Mouse (Mus musculus): ENCODE results near the gene Jph4. TPM values are rescaled to one million over a fixed set of nuclear protein-coding genes. Genes with fewer than 3 reads are reported as not detected.

Jph4 gene
- polyA plus RNA-seq, 2 experiments = 2.5 to 10.4 TPM

DNA sequence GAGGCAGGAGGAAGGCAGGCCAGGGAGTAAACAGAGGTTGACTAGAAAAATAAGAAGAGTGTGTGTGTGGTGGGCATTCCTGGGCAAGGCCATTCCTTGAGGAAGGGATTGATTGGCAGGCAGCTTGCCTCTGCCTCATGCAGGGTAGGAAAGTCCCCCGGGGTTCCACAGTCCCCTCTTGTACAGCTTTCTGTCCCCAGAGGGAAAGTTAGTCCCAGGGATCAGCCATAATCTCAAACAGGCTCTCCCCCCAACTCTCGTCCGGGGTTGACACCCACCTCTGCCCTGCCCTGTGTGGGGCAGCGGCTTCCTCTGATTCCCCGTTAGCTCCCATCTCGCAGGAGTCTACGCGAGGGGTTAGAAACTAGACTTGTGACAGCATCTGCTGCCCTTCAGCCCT lies 9.7 kb downstream of the Jph4 start:
- Histone ChIP-seq H3K9me3 (ENCODE audit: control insufficient read depth, low read length) (no peaks in the 10 kb centered on the region), H3K36me3 (ENCODE audit: control insufficient read depth, insufficient read depth, low read length) (no peaks in the 10 kb centered on the region), H3K27ac (replicated peaks; ENCODE audit: low read depth, low read length) (no peak overlapping the region), H3K4me3 (replicated peaks; ENCODE audit: low read length) (no peak overlapping the region), H3K9ac (ENCODE audit: low read depth, low read length, severe bottlenecking) (no peak overlapping the region), H3K27me3 (ENCODE audit: control insufficient read depth, insufficient read depth, low read length) (no peaks in the 10 kb centered on the region), H3K4me2 (replicated peaks; ENCODE audit: low read depth, low read length, severe bottlenecking) (no peak overlapping the region), H3K4me1 (ENCODE audit: control insufficient read depth, insufficient read depth, low read length) (peaks cover 15% of the 10 kb centered on the region)
- TF ChIP-seq POLR2A (IDR thresholded peaks at IDR 0.05; ENCODE audit: borderline replicate concordance, extremely low read depth, insufficient read depth, insufficient read length) = no peak
- 66% methylated on average over 8 of the region's 8 CpGs for WGBS
- ATAC-seq (ENCODE audit: low FRiP score, low read depth) (no peak), DNase-seq (ENCODE audit: low spot score) (no peak)

DNA sequence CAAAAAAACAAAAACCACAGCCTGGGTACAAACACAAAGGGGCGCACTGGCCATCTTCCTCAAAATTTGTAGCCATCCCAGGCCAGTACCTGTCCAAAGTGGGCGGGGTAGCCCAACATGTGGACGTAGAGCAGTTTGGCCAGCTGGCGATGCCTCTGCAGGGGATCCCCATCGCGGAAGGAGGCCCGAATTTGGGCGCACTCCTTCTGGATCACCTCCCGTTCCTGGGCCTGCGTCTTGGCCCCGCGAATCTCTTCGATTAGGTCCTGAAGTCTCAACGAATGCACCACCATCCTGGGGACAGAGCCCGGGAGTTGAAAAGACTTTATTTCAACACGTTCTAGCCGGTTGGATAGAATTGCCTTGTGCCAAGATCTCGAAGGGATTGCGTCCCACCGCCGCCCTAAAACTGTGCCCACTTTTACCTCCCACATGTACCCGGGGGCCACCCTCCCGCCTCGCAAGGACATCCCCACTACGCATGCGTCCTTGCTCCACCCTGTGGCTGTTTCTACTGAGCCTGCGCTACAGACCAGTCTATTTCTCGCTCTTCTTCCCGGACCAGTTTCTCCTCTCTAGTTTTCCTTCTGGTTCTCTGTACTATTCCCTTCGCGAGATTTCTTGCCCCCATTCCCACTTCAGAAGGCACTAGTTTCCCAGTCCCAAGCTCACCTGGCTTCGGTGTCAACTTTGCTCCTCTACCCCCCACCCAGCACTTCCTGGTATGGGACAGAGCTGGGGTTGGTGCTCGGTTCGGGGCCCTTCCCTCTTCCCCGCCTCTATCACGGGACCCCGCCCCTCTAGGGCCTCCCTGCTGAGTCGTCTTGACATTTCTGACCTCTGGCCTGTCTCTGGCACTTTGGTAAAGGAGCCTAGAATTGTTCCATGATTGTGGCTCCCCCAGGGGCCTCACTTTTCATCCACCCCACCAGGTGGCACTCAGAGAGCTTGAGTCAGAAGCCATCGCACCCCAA lies 10.6 kb downstream of the Jph4 start, which contains the start of gene Ap1g2:
Ap1g2 (minus strand) TSS at position 758 of the 974 bp plus-strand sequence.
- peaks cover 15% of the 10 kb centered on the region for H3K4me1 ChIP-seq (ENCODE audit: control insufficient read depth, insufficient read depth, low read length)
- DNase-seq (ENCODE audit: low spot score) (peak; percentile 82), ATAC-seq (ENCODE audit: low FRiP score, low read depth) (peak; percentile 79)
- under 1% methylated on average over 39 of the region's 39 CpGs for WGBS
- peak within 1 kb of the TSS; percentile 95 for H3K4me2 ChIP-seq (replicated peaks; ENCODE audit: low read depth, low read length, severe bottlenecking)
- no peaks in the 10 kb centered on the region for H3K9me3 ChIP-seq (ENCODE audit: control insufficient read depth, low read length)
- H3K36me3 ChIP-seq (ENCODE audit: control insufficient read depth, insufficient read depth, low read length) = peaks cover 2% of the 10 kb centered on the region; the same call in 1 of the 2 replicates
- H3K27me3 ChIP-seq (ENCODE audit: control insufficient read depth, insufficient read depth, low read length) = no peaks in the 10 kb centered on the region
- peak within 1 kb of the TSS; percentile 63 for H3K9ac ChIP-seq (ENCODE audit: low read depth, low read length, severe bottlenecking)
- peak; percentile 30; the same call in 1 of the 2 replicates for TF ChIP-seq POLR2A (IDR thresholded peaks at IDR 0.05; ENCODE audit: borderline replicate concordance, extremely low read depth, insufficient read depth, insufficient read length)
- peak within 1 kb of the TSS; percentile 43 for H3K4me3 ChIP-seq (replicated peaks; ENCODE audit: low read length)
- H3K27ac ChIP-seq (replicated peaks; ENCODE audit: low read depth, low read length) = peak within 1 kb of the TSS; percentile 15; the same call in 1 of the 2 replicates

DNA sequence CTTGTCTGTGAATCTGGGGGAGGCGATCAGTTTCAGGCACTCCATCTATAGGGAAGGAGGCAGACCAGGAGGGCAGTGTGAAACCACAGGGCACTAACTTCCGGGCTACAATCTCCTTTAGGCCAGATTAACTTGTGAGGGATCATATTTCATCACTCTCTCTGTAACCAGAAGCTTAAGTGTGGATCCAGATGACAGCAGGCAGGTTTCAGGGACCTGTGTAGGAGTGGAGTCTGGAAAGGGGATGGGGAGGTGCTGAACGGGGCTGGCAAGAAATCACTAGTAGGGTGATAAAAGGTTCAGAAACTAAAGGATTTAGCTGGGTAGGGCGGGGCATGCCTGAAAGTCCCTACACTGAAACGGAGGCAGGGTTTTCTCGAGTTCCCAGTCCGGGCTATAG lies 11.3 kb downstream of the Jph4 start:
- no peak for ATAC-seq (ENCODE audit: low FRiP score, low read depth)
- under 1% methylated on average over 7 of the region's 7 CpGs for WGBS
- Histone ChIP-seq H3K9ac (ENCODE audit: low read depth, low read length, severe bottlenecking) (peak overlapping the region; percentile 63; the same call in 1 of the 2 replicates), H3K27me3 (ENCODE audit: control insufficient read depth, insufficient read depth, low read length) (no peaks in the 10 kb centered on the region), H3K4me1 (ENCODE audit: control insufficient read depth, insufficient read depth, low read length) (peaks cover 15% of the 10 kb centered on the region), H3K27ac (replicated peaks; ENCODE audit: low read depth, low read length) (0 out of 2 replicates have a peak overlapping the region, but pooled peaks have one; percentile 26), H3K4me3 (replicated peaks; ENCODE audit: low read length) (peak overlapping the region; percentile 43), H3K36me3 (ENCODE audit: control insufficient read depth, insufficient read depth, low read length) (peaks cover 7% of the 10 kb centered on the region; the same call in 1 of the 2 replicates), H3K4me2 (replicated peaks; ENCODE audit: low read depth, low read length, severe bottlenecking) (peak overlapping the region; percentile 95), H3K9me3 (ENCODE audit: control insufficient read depth, low read length) (no peaks in the 10 kb centered on the region)
- no peak for TF ChIP-seq POLR2A (IDR thresholded peaks at IDR 0.05; ENCODE audit: borderline replicate concordance, extremely low read depth, insufficient read depth, insufficient read length)
- peak; percentile 38 for DNase-seq (ENCODE audit: low spot score)

DNA sequence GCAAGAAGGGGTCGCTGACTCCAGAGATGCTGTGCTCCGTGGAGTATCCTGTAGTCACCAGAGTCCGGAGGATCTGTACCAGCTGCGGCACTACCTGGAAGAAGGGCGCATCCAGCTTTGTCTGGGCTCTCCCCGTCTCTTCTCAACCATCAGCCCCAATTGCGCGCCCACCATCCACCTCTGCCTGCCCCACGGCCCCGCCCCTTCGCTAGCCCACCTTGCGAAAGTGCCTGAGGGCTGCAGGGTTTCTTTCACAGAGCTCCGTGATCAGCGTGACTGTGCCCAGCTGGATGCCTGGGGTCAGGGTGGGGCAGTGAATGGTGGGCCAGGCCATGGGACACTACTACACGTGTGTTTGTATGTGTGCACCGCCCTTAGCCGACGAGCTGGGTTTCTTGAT lies 12.4 kb downstream of the Jph4 start:
- Histone ChIP-seq H3K4me2 (replicated peaks; ENCODE audit: low read depth, low read length, severe bottlenecking) (no peak overlapping the region), H3K4me3 (replicated peaks; ENCODE audit: low read length) (no peak overlapping the region), H3K36me3 (ENCODE audit: control insufficient read depth, insufficient read depth, low read length) (peaks cover 10% of the 10 kb centered on the region; the same call in 1 of the 2 replicates), H3K27ac (replicated peaks; ENCODE audit: low read depth, low read length) (no peak overlapping the region), H3K9ac (ENCODE audit: low read depth, low read length, severe bottlenecking) (no peak overlapping the region), H3K9me3 (ENCODE audit: control insufficient read depth, low read length) (no peaks in the 10 kb centered on the region), H3K27me3 (ENCODE audit: control insufficient read depth, insufficient read depth, low read length) (no peaks in the 10 kb centered on the region), H3K4me1 (ENCODE audit: control insufficient read depth, insufficient read depth, low read length) (peaks cover 12% of the 10 kb centered on the region)
- 80% methylated on average over 18 of the region's 18 CpGs for WGBS
- TF ChIP-seq POLR2A (IDR thresholded peaks at IDR 0.05; ENCODE audit: borderline replicate concordance, extremely low read depth, insufficient read depth, insufficient read length) = no peak
- DNase-seq (ENCODE audit: low spot score) (no peak), ATAC-seq (ENCODE audit: low FRiP score, low read depth) (no peak)

DNA sequence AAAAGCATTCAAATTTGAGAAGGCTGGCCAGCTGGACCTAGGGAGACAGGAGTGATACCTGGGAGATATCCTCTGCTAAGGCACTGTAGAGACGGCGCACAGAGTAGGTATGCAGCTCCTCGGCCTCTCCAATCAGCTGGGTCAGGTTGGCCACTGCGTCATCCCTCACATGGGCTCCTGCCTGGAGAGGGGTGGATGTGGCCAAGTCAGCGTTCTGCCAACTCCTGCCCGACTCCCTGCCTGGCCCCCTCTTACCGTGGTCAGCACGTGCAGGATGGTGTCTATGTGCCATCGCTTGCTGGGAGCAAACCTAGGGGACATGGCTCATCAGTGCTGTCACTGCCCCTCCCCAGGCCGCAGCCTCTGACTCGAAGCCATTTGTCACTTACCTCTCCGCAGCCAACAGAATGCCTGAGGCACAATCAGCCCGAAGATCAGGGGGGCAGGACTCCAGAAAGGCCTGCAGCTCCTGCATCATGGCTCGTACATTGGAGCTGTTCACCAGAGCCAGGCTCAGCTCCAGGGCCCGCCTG lies 14.4 kb downstream of the Jph4 start:
- 85% methylated on average over 15 of the region's 15 CpGs for WGBS
- no peaks in the 10 kb centered on the region for H3K27me3 ChIP-seq (ENCODE audit: control insufficient read depth, insufficient read depth, low read length)
- peaks cover 28% of the 10 kb centered on the region for H3K36me3 ChIP-seq (ENCODE audit: control insufficient read depth, insufficient read depth, low read length)
- no peak overlapping the region for H3K4me2 ChIP-seq (replicated peaks; ENCODE audit: low read depth, low read length, severe bottlenecking)
- H3K9me3 ChIP-seq (ENCODE audit: control insufficient read depth, low read length) = no peaks in the 10 kb centered on the region
- no peak overlapping the region for H3K9ac ChIP-seq (ENCODE audit: low read depth, low read length, severe bottlenecking)
- H3K27ac ChIP-seq (replicated peaks; ENCODE audit: low read depth, low read length) = no peak overlapping the region
- ATAC-seq (ENCODE audit: low FRiP score, low read depth) = no peak
- H3K4me1 ChIP-seq (ENCODE audit: control insufficient read depth, insufficient read depth, low read length) = peaks cover 7% of the 10 kb centered on the region
- no peak for DNase-seq (ENCODE audit: low spot score)
- no peak overlapping the region for H3K4me3 ChIP-seq (replicated peaks; ENCODE audit: low read length)
- no peak for TF ChIP-seq POLR2A (IDR thresholded peaks at IDR 0.05; ENCODE audit: borderline replicate concordance, extremely low read depth, insufficient read depth, insufficient read length)

All from limb, embryonic 14.5 days (tissue).